Mouse (Mus musculus) G1E (cell line): ENCODE data around the gene Slc7a7.

Source experiments
- CTCF ChIP-seq: IDR thresholded peaks from 2 replicates; pipeline ENCODE4 v1.5.1; 2012; ENCODE audit warnings: low read depth, low read length, inconsistent platforms, mixed read lengths
- TAL1 ChIP-seq: conservative IDR thresholded peaks from 2 replicates; pipeline ENCODE4 v1.6.1; 2012; ENCODE audit warnings: low read depth, low read length, inconsistent platforms, mixed read lengths

DNA sequence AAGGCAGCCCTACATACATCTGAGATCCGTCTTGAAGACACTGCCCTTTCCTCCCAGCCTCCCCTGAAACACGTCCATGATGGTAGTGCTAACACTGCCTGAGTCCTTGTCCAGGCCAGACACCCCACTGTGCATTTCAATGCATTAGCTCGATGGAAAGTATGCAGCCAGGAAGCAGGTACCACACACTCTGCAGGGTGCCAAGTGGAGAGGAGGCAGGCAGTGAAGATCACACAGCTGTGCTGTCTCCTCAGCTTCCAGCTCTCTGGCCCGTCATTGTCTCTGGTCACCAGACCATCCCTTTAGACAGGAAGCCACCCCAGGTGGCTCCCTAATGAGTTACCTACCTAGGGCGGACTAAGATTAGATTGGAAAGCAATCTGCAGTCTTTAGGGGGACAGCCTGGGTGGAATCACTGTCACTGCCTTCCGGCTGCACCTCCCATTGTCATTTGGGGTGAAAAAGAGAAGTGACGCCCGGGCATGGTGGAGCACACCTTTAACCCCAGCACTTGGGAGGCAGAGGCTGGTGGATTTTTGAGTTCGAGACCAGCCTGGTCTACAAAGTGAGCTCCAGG is 5.5 kb downstream of the Slc7a7 start:
- TF ChIP-seq CTCF (no peak), TAL1 (no peak)
